Mouse (Mus musculus) adrenal gland, postnatal 4 days (tissue): Measurements from ENCODE around the gene Adarb1. TPM values are rescaled to one million over a fixed set of nuclear protein-coding genes. Genes with fewer than 3 reads are reported as not detected.

Source experiments
- total RNA-seq, 2 experiments: library from RNA; stranded (reverse); gene quantifications; 2 replicates each; pipeline ENCODE4 v1.2.3; 2021

Gene Adarb1
- total RNA-seq, 2 experiments from 2014 or later = 16.0 to 16.2 TPM

Other genes with a start within 250 kb of the Adarb1 start
- 10 to 100 TPM; 75.4 to 78.5 TPM for gene Pofut2, start 159.1 kb downstream of the Adarb1 start, total RNA-seq
- 10 to 100 TPM; 23.8 to 26.0 TPM for gene Fam207a, start 97.5 kb upstream of the Adarb1 start, total RNA-seq
- gene Itgb2, start 112.0 kb upstream of the Adarb1 start, total RNA-seq = 1 to 10 TPM; 5.3 to 8.5 TPM
- 100 to 1,000 TPM; 176 to 186 TPM for gene Pttg1ip, start 163.4 kb upstream of the Adarb1 start, total RNA-seq
- 100 to 1,000 TPM; 181 to 183 TPM for gene Sumo3, start 187.8 kb upstream of the Adarb1 start, total RNA-seq
- gene Gm49325, start 187.9 kb upstream of the Adarb1 start, total RNA-seq = 10 to 100 TPM; 18.1 to 27.7 TPM
- gene Ube2g2, start 204.0 kb upstream of the Adarb1 start, total RNA-seq = 10 to 100 TPM; 42.2 to 44.3 TPM